Mouse (Mus musculus) E14TG2a.4 (cell line): ENCODE data around the gene Banp.

Experiments
- H3K27me3 ChIP-seq: 2 replicates; pipeline ENCODE4 v1.6.1; 2014; ENCODE audit warnings: low read length, control low read depth; ENCODE audit not compliant: insufficient read depth
- H3K36me3 ChIP-seq: 2 replicates; pipeline ENCODE4 v1.6.1; 2014; ENCODE audit warnings: low read length, control low read depth; ENCODE audit not compliant: insufficient read depth
- H3K4me1 ChIP-seq: replicated peaks from 2 replicates; pipeline ENCODE4 v1.6.1; 2014; ENCODE audit warnings: low read depth, low read length, control low read depth
- H3K4me3 ChIP-seq: replicated peaks from 2 replicates; pipeline ENCODE4 v1.5.1; 2014; ENCODE audit warnings: mild to moderate bottlenecking, low read length
- H3K9me3 ChIP-seq: 2 replicates; pipeline ENCODE4 v1.6.1; 2014; ENCODE audit warnings: low read length, control low read depth
- CTCF ChIP-seq: conservative IDR thresholded peaks from 2 replicates; pipeline ENCODE4 v1.5.1; 2014; ENCODE audit warnings: low read length
- NANOG ChIP-seq: IDR thresholded peaks from 2 replicates; pipeline ENCODE4 v1.6.1; 2014; ENCODE audit warnings: borderline replicate concordance, low read length, mixed read lengths
- POU5F1 ChIP-seq: IDR thresholded peaks from 2 replicates; pipeline ENCODE4 v1.6.1; 2014; ENCODE audit warnings: low read length, borderline replicate concordance

The Banp gene

DNA sequence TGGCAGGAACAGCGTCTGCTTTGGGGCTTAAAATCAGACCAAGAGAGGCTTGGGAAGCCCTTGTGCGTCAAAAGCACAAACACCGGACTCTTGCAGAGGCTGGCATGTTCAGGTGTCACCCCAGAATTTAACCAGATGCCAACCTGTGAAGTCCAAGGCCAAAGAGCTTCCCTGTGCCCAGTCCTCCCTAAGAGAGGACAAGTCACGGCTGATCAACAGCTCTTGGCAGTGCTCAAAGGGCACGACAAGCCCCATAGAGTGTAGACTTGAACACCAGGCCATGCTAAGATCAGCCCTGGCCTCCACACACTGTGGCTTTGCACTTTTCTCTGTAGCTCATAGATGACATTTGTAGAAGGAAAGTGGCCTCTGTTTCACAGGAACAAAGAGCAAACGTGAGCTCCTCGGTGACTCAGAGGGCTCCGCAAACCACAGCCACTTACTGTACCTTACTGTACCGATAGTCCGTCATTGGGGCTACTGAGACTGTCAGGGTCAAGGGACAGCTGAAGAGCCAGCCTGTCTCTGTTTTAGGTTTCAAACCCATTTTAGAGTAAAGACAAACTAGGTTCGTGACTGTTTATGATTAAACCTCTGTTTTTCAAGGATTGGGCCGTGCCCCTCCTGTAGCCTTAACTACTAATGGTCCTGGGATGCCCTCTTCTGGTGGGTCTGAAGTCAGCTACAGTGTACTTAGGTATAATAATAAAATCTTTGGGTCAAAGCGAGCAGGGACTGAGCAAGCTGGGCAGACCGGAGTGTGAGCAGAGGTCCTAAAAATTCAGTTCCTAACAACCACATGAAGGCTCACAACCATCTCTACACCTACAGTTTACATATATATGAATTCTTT is 16.7 kb upstream of the Banp start:
- Histone ChIP-seq H3K36me3 (no peaks in the 10 kb centered on the region), H3K4me1 (peaks cover 49% of the 10 kb centered on the region), H3K4me3 (no peak overlapping the region), H3K9me3 (no peaks in the 10 kb centered on the region), H3K27me3 (0 out of 2 replicates have a peak, but pooled peaks cover 2% of the 10 kb centered on the region)
- TF ChIP-seq POU5F1: no peak
- TF ChIP-seq NANOG: no peak
- TF ChIP-seq CTCF: no peak

- no peaks in the 10 kb centered on the region for H3K9me3 ChIP-seq
- TF ChIP-seq NANOG (no peak), POU5F1 (no peak), CTCF (peak; percentile 42)
- H3K4me3 ChIP-seq: no peak overlapping the region
- H3K4me1 ChIP-seq: peaks cover 66% of the 10 kb centered on the region
- H3K36me3 ChIP-seq: no peaks in the 10 kb centered on the region
- 0 out of 2 replicates have a peak, but pooled peaks cover 4% of the 10 kb centered on the region for H3K27me3 ChIP-seq
Observed at GRCm38 (mm10) chr8:121934506-121934905, 15.0 kb upstream of the Banp start.

DNA sequence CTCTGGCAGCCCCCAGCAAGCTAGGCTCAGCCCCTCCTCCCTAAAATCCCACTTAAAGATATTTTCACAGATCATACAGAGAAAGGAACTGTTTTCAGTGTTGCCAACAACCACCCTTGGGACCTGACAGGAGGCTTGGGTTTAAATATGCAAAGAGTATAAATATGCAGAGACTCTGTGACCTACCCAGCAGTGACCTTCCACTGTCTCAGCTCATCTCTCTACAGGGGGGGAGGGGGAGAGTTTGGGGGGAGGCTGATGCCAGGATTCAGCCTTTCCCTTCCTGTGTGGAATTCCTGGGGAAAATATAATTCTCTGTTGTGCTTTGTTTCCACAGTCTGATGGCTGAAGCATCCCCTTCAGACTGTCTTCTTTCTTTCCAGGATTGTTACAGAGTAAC is 14.6 kb upstream of the Banp start:
- H3K36me3 ChIP-seq: no peaks in the 10 kb centered on the region
- no peak overlapping the region for H3K4me3 ChIP-seq
- H3K27me3 ChIP-seq: 0 out of 2 replicates have a peak, but pooled peaks cover 4% of the 10 kb centered on the region
- TF ChIP-seq CTCF: no peak
- no peak for TF ChIP-seq POU5F1
- no peak for TF ChIP-seq NANOG
- H3K4me1 ChIP-seq: peaks cover 67% of the 10 kb centered on the region
- no peaks in the 10 kb centered on the region for H3K9me3 ChIP-seq

DNA sequence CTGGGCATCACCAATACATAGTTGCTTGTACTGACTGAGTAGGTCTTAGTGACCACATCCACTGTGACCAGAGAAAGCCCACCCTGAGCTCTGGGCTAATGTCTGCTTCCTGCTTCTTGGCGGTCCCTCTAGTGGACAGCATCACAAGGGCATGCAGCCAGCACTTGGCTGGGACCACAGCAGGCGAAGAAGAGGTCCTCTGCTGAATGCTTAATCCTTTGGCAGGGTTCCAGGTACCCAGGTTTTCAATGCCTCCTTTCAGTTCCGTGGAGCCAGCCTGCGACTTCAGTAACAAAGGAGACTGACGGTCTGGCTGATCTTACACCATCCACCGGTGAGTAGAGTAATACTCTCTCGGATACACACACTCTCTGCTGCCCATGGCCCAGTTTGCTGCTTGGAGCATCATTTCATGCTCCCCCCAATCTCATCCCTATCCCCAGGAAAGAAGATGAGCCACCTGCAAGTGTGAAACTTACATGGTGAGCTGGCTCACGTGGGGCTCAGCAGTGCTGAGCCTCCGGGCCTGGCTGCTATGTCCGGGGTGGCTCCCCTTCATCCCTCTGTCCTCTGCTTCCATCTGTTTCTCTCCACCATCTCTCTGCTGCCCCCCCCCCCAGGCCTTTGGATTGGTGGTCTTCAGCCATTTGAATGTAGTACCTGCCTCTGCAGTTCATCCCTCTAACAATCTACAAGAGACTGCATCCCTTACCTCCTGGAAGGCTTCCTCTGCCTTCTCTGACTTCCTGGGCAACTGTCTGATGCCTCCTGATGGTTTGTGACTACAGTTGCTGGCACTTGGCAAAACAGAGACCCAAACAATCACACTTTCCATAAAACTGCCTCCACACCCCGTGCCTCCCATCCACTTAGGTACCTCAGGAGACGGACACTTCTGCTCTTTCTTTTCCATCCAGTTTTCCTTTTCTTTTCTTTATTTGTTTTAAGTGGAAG is 13.9 kb upstream of the Banp start:
- TF ChIP-seq NANOG: no peak
- TF ChIP-seq POU5F1: no peak
- TF ChIP-seq CTCF: peak; percentile 22
- 0 out of 2 replicates have a peak, but pooled peaks cover 4% of the 10 kb centered on the region for H3K27me3 ChIP-seq
- H3K4me1 ChIP-seq: peaks cover 67% of the 10 kb centered on the region
- H3K36me3 ChIP-seq: no peaks in the 10 kb centered on the region
- no peaks in the 10 kb centered on the region for H3K9me3 ChIP-seq
- H3K4me3 ChIP-seq: no peak overlapping the region

GRCm38 (mm10) chr8:121936391-121936790 is 13.2 kb upstream of the Banp start:
- H3K4me3 ChIP-seq: no peak overlapping the region
- 0 out of 2 replicates have a peak, but pooled peaks cover 4% of the 10 kb centered on the region for H3K27me3 ChIP-seq
- TF ChIP-seq NANOG: no peak
- no peak for TF ChIP-seq CTCF
- TF ChIP-seq POU5F1: no peak
- H3K36me3 ChIP-seq: no peaks in the 10 kb centered on the region
- H3K4me1 ChIP-seq: peaks cover 63% of the 10 kb centered on the region
- H3K9me3 ChIP-seq: no peaks in the 10 kb centered on the region

GRCm38 (mm10) chr8:121938732-121939131 is 10.8 kb upstream of the Banp start:
- TF ChIP-seq POU5F1: no peak
- no peak for TF ChIP-seq NANOG
- TF ChIP-seq CTCF: no peak
- Histone ChIP-seq H3K27me3 (0 out of 2 replicates have a peak, but pooled peaks cover 4% of the 10 kb centered on the region), H3K4me1 (peaks cover 58% of the 10 kb centered on the region), H3K9me3 (no peaks in the 10 kb centered on the region), H3K4me3 (no peak overlapping the region), H3K36me3 (no peaks in the 10 kb centered on the region)

DNA sequence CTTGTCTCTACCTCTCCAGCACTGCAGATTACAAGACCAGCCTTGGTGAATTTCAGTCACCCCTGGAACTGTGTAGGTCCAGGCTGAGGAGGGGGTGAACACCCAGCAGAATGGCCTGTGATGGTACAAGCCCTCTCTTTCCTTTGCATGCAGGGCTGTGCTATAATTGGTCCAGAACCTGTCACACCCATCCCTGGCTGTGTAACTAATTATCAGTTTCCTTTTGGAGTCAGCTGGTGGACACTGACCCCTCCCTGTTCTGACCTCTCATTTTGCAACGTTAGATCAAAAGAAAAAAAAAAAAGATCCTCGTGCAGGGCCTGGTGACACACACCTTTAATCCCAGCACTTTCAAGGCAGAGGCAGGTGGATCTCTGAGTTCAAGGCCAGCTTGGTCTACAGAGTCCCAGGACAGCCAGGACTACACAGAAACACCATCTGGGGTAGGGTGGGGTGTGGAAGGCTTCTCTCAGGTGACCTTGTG is 6.5 kb upstream of the Banp start:
- peaks cover 33% of the 10 kb centered on the region for H3K4me1 ChIP-seq
- no peak for TF ChIP-seq NANOG
- no peak for TF ChIP-seq CTCF
- no peak for TF ChIP-seq POU5F1
- H3K4me3 ChIP-seq: no peak overlapping the region
- H3K36me3 ChIP-seq: no peaks in the 10 kb centered on the region
- no peaks in the 10 kb centered on the region for H3K27me3 ChIP-seq
- H3K9me3 ChIP-seq: no peaks in the 10 kb centered on the region

DNA sequence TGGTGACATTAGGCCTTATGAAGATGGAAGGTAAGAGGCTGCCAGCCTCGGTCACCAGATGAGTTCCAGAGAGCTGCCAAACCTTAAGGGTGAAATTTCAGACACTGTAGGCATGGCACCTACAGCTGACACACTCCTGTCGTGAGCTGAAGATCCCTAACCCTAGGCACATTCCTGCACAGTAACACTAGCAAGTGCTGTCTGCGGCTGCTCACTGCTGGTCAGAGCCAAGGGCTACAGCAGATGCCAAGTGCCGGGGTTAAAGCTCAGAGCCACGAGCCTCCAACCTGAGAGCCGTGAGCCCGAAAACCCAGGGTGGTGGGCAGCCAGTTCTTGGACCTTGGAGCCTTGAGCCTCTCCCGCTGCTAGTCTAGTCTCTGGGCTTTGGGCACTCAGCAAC is 5.8 kb upstream of the Banp start:
- no peak for TF ChIP-seq NANOG
- no peak for TF ChIP-seq POU5F1
- TF ChIP-seq CTCF: no peak
- Histone ChIP-seq H3K4me3 (no peak overlapping the region), H3K27me3 (no peaks in the 10 kb centered on the region), H3K9me3 (no peaks in the 10 kb centered on the region), H3K4me1 (peaks cover 33% of the 10 kb centered on the region), H3K36me3 (no peaks in the 10 kb centered on the region)
